Mouse (Mus musculus): ENCODE data around the gene Tfdp2.
A peak's percentile ranks its signal among the peaks of the same experiment; 100 is the strongest.

The Tfdp2 gene

DNA sequence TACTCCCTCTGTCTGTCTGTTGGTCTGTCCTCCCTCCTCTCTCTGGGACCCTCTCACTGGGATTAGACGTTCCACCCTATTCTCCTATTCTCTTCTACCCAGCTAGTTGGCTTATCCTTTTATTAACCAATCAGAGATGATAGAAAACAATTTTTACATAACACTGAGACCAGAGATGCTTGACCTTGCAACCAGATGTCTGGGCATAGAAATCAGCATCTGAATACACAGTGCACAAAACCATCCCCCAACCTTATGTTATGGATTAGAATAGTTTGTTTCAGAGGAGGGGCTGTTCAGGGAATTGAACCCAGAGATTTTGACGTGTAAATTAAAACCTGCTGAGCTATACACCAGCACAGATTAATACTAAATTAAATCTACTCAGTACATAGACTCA lies 34.2 kb downstream of the Tfdp2 start:
- DNase-seq (ENCODE audit: low spot score): no peak

DNA sequence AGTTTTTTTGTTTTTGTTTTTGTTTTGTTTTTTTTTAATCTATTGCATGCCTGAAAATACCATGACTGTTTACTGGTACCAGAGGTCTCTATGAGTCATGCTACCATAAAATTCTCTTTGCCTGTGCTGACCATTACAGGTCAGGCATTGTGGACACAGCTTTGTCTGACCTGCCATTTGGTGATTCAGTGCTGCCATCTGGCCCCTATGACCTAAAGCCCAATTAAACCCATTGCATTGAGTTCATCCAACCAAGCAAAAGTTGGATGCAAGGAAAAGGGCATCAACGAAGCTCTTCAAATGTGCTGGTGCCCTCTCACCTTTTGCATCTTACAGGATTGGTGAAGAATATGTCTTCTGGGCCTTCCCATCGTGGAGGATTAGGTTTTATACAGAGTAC lies 39.4 kb downstream of the Tfdp2 start:
- DNase-seq (ENCODE audit: low spot score): no peak

DNA sequence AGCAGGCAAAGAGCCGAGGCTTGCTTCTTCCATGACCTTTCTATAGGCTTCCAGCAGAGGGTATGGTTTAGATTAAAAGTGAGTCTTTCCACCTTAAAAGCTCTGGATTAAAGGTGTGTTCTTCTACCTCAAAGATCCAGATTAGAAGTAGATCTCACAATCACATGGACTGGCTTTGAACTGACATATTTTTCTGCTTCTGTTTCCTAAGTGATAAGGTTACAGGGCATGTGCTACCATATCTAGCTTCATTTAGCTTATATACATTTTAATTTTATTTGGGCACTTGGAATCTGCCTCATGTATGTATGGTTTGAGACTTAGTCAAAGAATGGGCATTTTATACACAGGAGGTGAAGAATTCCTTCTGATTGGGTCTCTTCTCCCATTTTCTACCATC lies 41.3 kb downstream of the Tfdp2 start:
- DNase-seq (ENCODE audit: low spot score): no peak

DNA sequence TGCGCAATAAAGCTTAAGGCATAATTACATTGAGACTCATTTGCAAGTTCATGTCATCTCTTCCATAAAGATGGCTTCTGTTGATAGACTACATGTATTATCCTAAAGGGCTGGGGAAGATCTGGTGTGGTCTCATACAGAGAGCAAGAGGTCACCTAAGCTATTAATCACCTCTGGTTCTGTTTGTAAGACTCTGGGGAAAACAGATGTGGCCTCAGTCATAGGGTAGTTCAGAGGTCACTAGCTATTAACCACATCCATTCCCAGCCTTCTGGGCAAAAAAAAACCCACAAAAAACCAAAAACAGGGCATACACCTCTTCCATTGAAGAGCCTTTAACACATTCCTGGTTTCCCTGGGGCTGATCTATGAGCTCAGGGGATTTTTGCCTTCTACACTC lies 42.2 kb downstream of the Tfdp2 start:
- DNase-seq (ENCODE audit: low spot score): no peak

DNA sequence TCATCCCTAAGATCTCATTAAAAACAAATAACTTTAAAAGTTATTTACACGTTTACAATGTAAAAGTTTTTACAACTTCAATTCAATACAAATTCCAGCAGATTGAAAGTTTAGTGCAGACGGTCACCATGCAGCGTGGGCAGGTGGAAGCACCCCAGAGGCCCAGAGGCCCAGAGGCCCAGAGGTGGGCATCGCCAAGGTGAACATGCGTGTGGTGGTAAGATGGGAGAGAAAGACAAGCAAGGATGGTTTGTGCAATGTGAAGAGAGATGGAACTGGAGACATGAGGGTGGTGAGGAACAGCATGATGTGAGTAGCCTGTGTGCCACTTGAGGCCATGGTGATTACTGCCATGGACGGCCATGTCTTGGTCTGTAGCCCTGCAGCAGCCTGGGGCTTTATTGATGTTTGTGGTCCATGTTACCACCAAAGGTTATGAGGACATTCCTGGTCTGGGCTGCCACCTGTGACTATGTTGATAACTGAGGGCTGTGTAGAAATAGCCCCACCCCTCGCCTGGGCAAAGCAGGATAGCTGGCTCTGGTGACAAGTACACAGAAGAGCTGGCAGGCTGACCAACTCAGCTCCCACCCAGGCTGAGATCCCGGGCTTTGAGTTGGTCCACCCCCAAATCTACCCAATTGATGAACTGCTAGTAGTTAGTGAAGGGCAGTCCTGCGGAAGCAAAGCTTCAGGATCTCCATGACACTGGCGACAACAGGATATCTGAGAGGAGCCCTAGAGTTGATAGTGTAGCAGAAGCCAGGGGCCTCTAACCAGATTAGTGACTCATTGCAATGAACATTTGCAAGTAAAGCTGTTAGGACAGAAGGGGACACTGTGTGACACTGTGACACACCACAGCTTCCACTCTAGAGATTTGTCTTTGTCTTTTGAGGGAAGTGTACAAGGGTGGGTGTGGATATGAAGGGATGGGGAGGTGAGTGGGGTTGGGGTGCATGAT lies 45.3 kb downstream of the Tfdp2 start:
- no peak for DNase-seq (ENCODE audit: low spot score)

DNA sequence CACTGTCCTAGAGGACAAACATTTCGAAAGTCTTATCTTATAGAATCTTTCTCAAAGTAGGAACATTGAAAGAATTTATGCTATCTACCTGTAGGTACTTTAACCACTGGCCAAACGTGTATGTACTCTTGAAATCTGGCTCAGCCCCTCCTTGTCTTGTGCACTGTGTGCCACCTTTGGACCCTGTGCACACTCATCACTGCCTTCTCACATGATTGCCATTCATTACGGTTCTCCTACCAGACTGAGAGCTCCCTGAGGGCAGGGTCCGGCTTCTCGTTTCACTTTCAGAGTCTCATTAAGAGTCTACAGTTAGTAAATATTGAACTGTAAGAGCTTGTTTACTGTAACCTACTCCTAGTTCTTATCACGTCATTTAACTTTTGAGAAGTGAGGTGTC lies 47.8 kb downstream of the Tfdp2 start:
- no peak for DNase-seq (ENCODE audit: low spot score)

- DNase-seq (ENCODE audit: low spot score): no peak
Observed at GRCm38 (mm10) chr9:96254812-96255211, 58.7 kb downstream of the Tfdp2 start.

- no peak for DNase-seq (ENCODE audit: low spot score)
Observed at GRCm38 (mm10) chr9:96258478-96258877, 62.4 kb downstream of the Tfdp2 start.

- peak; percentile 8 for DNase-seq (ENCODE audit: low spot score)
Observed at GRCm38 (mm10) chr9:96259017-96259512, 63.0 kb downstream of the Tfdp2 start.

GRCm38 (mm10) chr9:96259753-96260520 lies 63.9 kb downstream of the Tfdp2 start:
- no peak for DNase-seq (ENCODE audit: low spot score)

- DNase-seq (ENCODE audit: low spot score): no peak
Observed at GRCm38 (mm10) chr9:96261101-96261500, 65.0 kb downstream of the Tfdp2 start.

GRCm38 (mm10) chr9:96261980-96262379 lies 65.9 kb downstream of the Tfdp2 start:
- DNase-seq (ENCODE audit: low spot score): no peak

- DNase-seq (ENCODE audit: low spot score): no peak
Observed at GRCm38 (mm10) chr9:96266793-96267558, 70.9 kb downstream of the Tfdp2 start.

- no peak for DNase-seq (ENCODE audit: low spot score)
Observed at GRCm38 (mm10) chr9:96267559-96267948, 71.5 kb downstream of the Tfdp2 start.

- DNase-seq (ENCODE audit: low spot score): no peak
Observed at GRCm38 (mm10) chr9:96269726-96270125, 73.7 kb downstream of the Tfdp2 start.

DNA sequence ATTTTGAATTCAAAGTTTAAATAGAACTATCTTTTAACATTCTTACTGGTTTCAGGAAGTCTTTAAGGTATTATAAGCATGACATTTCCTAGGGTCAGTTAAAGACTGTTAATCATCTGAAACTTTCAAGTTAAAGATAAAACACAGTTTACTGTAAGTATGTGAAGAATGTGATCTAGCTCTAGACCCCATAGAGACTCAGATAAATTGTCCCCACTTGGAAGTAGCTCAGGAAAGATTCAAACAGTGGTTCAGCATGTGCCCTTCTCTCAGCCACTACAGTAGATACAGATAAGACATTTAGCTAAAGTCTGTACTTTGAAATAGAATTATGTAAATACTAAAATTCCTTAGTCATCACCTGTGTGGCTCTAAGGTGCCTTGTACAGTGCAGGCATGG lies 79.5 kb downstream of the Tfdp2 start:
- no peak for DNase-seq (ENCODE audit: low spot score)

DNA sequence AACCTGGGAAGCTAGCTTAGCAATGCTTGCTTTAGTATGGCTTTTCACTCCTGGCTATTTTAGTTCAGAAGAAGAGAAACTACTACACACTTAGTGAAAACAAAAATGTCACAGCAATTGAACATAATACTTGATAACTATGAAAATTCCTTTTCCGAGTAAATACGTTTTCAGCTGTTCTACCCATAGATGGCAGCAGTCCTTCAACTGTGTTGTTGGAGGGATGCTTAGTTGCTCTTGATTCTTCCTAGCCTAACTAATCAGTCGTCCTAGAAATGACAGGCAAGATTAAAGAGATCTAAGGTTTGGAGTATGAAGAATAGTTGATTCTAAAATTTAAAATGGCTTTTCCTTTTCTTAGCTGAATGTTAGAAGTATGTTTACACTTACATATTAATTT lies 85.4 kb downstream of the Tfdp2 start:
- DNase-seq (ENCODE audit: low spot score): no peak

- no peak for DNase-seq (ENCODE audit: low spot score)
Observed at GRCm38 (mm10) chr9:96282082-96282481, 86.0 kb downstream of the Tfdp2 start.

DNA sequence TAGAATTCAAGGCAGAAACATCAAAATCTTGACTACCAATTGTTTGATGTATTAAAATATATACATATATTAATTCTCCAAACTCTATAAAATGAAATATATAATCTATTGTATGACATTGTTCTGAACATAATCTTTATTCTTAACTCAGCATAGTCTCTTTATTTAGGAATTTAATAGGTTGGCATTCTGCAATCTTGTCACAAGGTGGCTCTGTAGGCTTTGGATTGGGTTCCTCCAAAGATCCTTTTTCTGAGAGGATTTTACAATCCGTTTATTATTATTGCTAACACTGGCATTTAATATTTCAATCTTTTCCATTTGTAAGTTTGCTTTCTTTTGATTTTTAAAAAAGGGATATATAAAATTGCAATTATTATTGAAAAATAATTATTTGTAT lies 88.8 kb downstream of the Tfdp2 start:
- no peak for DNase-seq (ENCODE audit: low spot score)

DNA sequence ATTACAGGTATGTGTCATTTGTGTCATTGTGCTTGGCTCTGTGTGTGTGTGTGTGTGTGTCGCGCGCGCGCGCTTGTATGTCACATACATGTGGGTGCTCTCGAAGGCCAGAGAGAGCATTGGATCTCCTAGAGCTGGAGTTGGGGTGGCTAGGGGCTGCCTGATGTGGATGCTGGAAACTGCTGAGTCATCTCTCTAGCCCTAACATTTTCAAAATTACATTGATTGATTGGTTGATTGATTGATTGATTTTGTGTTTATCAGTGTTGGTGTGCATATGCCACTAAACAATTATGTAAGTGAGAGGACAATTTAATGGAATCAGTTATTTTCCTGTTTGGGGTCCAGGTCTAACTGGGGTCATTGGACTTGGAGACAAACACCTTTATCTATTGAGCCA lies 96.1 kb downstream of the Tfdp2 start:
- DNase-seq (ENCODE audit: low spot score): no peak

DNA sequence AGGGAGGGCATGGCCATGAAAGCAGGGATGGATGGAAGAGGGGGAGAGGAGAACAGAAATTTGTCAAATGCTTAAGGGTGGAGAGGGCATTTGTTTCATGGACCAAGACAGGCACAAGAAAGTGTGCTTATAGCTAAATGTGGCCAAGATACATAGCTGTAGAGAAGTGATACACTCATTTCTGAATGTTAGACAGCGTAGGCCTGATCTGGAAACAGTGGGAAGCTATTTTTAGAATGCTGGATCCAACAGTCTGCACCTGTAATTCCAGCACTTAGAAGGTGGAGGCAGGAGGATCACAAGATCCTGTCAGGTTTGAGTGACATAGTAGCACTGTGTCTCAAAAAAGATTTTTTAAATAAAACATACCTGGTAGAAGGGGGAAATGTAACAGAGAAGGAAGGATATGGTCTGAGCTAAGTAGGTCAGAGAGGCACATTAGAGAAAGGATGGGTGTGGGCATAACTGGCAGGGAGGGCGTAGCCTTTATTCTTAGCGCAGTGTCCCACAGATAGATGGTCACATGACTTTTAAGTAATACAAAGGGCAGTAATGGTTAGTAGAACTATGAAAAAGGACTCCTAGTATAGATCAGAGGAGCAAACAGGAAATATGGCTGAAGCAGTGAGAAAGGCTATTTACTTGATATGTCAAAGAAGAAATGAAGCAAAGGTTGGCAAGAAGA lies 103.4 kb downstream of the Tfdp2 start:
- DNase-seq (ENCODE audit: low spot score): no peak

DNA sequence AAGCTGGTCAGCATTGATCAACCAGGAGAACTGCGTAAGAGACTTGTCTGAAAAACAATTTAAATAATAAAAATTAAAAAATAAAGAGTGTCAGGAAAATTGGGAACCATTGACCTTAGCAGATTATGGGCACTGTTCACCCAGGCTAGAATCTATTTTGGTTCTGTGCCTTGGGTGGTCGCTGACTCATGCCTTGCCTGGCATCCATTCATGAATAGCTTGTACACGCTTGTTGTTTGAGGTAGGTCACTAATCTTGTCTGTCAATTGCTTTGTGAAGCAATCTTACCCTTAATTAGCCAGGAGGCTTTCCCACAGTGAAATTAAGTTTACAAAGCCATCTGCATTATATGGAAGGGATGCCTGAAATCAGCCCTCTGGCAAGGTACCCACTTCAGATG lies 112.7 kb downstream of the Tfdp2 start:
- DNase-seq (ENCODE audit: low spot score): no peak
